Mouse (Mus musculus): Measurements from ENCODE around the gene Spata2l. TPM values are rescaled to one million over a fixed set of nuclear protein-coding genes. Genes with fewer than 3 reads are reported as not detected.

Gene Spata2l
- polyA plus RNA-seq (2017; shearing (Covaris generic)): 9.1 TPM

GRCm38 (mm10) chr8:123235520-123236497, at the start of gene Spata2l:
Spata2l (minus strand) TSS chr8:123236233.

GRCm38 (mm10) chr8:123254099-123254885, 18.3 kb upstream of the Spata2l start, which contains the start of the genes Zfp276 and Vps9d1:
Zfp276 (plus strand) TSS chr8:123254195.
Vps9d1 (minus strand) TSS chr8:123254348.

GRCm38 (mm10) chr8:123224278-123225266, 11.5 kb downstream of the Spata2l start, which contains the start of gene Cdk10:
Cdk10 (plus strand) TSS chr8:123224842.

GRCm38 (mm10) chr8:123212321-123213117, 23.5 kb downstream of the Spata2l start, which contains the start of the genes Chmp1a and Spata33:
Chmp1a (minus strand) TSS chr8:123212763.
Spata33 (plus strand) TSS chr8:123212832.

GRCm38 (mm10) chr8:123185566-123186409, 50.2 kb downstream of the Spata2l start, which contains the start of gene Dpep1:
Dpep1 (plus strand) TSS chr8:123186242.

Other genes starting within 250 kb of the Spata2l start
- 51.6 TPM for gene Ankrd11, start 194.0 kb downstream of the Spata2l start, polyA plus RNA-seq (2017; shearing (Covaris generic))
- 15.5 TPM for gene Spg7, start 173.3 kb downstream of the Spata2l start, polyA plus RNA-seq (2017; shearing (Covaris generic))
- 929 TPM for gene Rpl13, start 133.9 kb downstream of the Spata2l start, polyA plus RNA-seq (2017; shearing (Covaris generic))
- gene Cpne7, start 118.9 kb downstream of the Spata2l start, polyA plus RNA-seq (2017; shearing (Covaris generic)): 0.99 TPM
- not detected for gene Sult5a1, start 77.9 kb downstream of the Spata2l start, polyA plus RNA-seq (2017; shearing (Covaris generic))
- gene Dpep1, start 50.0 kb downstream of the Spata2l start, polyA plus RNA-seq (2017; shearing (Covaris generic)): not detected
- gene Chmp1a, start 23.5 kb downstream of the Spata2l start, polyA plus RNA-seq (2017; shearing (Covaris generic)): 227 TPM
- not detected for gene Spata33, start 23.4 kb downstream of the Spata2l start, polyA plus RNA-seq (2017; shearing (Covaris generic))
- gene Cdk10, start 11.4 kb downstream of the Spata2l start, polyA plus RNA-seq (2017; shearing (Covaris generic)): 26.8 TPM
- 23.2 TPM for gene Zfp276, start 18.0 kb upstream of the Spata2l start, polyA plus RNA-seq (2017; shearing (Covaris generic))
- gene Vps9d1, start 18.1 kb upstream of the Spata2l start, polyA plus RNA-seq (2017; shearing (Covaris generic)): 19.5 TPM
- 13.2 TPM for gene Fanca, start 82.3 kb upstream of the Spata2l start, polyA plus RNA-seq (2017; shearing (Covaris generic))
- not detected for gene Spire2, start 96.5 kb upstream of the Spata2l start, polyA plus RNA-seq (2017; shearing (Covaris generic))
- 310 TPM for gene Tcf25, start 137.5 kb upstream of the Spata2l start, polyA plus RNA-seq (2017; shearing (Covaris generic))
- gene Mc1r, start 170.9 kb upstream of the Spata2l start, polyA plus RNA-seq (2017; shearing (Covaris generic)): 0.10 TPM
- 0.57 TPM for gene Tubb3, start 175.2 kb upstream of the Spata2l start, polyA plus RNA-seq (2017; shearing (Covaris generic))
- 15.6 TPM for gene Def8, start 187.3 kb upstream of the Spata2l start, polyA plus RNA-seq (2017; shearing (Covaris generic))
- 71.5 TPM for gene Afg3l1, start 241.7 kb upstream of the Spata2l start, polyA plus RNA-seq (2017; shearing (Covaris generic))

Measured in activated CD4-positive, CD25-positive, alpha-beta regulatory T cell, adult 9 weeks (primary cell).